Mouse (Mus musculus) heart, postnatal 10 days (tissue): ENCODE measurements at regions not wholly inside any gene's neighbourhood (a gene's known extent, or its start where the extent isn't known, plus 50 kb on each side); places are given as distances from the start of the nearest gene placed in this dataset.

ENCODE experiments used
- DNase-seq, 2 experiments: peaks; one replicate each; pipeline ENCODE4 v3.0.0; 2021
- intact Hi-C: fragments of 180-260 bp; cut with DNase I; formaldehyde crosslinking; loops from one replicate; pipeline ENCODE4 v1.15.1; 2025

- DNase-seq: no peak
- intact Hi-C loops: no loop called here
These were observed 1114.7 kb downstream of the Sorcs1 start for GRCm38 (mm10) chr19:49563612-49564256.

GRCm38 (mm10) chr19:49539445-49540407 lies 1138.7 kb downstream of the Sorcs1 start:
- peak; percentile 3 to 27 for DNase-seq
- intact Hi-C loops: no loop called here
